Mouse (Mus musculus) regulatory T cell (primary cell): ENCODE data around the gene Atxn1.

Experiments used
- in situ Hi-C: fragments of 300-600 bp; cut with MboI, MseI; formaldehyde crosslinking; loops from one replicate; pipeline ENCODE4 v1.15.1; 2025; ENCODE audit warnings: high pct_unique_total_duplicates

The Atxn1 gene

DNA sequence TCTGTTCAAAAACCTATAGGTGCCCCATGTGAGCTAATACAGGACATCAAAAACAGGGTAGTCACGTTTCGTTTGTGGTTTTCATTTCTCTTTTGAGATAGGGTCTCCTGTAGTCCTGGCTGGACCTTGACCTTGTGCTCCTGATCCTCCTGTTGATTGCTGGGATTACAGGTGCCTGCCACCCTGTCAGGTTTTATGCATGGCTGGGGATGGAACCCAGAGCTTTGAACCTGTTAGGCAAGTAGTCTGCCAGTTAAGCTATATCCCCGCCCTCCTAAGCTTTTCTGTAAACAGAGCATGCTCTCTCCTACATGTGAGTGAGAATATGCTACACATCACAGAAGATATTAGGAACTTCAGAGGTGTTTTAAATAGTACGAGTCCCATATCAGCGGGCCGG lies 361.2 kb downstream of the Atxn1 start:
- in situ Hi-C loops = loop anchor here (10.0 kb wide), 1 partner anchor 1631 kb away; no protein-coding TSS in a partner anchor

DNA sequence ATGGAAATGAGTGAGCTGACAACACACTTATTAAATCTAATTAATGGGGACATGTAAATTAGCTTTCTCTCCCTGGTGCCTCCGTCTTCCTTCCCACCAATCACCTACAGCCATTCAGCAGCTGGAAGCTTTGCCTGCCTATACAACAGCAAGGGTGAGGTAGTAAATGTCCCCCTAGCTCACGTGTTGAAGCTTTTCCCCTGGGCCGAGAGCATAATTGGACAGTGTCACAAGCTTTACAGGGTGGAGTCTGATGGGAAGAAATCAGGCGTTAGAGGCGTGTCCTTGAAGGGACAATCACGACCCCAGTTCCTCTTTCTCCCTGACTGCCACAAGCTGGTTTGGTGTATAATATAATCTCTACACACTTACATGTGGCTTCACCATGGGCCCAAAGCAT lies 364.4 kb downstream of the Atxn1 start:
- in situ Hi-C loops = loop anchor here (10.0 kb wide), 1 partner anchor 1634 kb away; no protein-coding TSS in a partner anchor

DNA sequence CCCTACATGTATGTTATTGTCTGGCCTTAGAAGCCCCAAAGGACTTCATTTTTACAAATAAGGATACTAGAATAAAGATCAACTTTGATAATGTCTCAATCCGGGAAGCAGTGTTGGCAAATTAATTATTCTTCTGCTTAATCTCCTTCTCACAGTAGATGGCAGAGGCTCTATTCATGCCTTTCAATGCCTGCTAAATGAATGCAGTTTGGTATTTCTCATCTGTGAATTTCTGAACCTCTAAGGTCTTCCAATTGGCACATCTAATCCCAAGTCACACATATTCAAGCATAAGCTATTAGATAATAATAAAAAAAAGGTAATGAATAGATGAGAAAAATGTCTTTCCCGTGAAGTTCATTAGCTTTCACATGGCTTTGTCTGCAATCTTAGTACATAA lies 365.0 kb downstream of the Atxn1 start:
- in situ Hi-C loops = loop anchor here (10.0 kb wide), 1 partner anchor 1635 kb away; no protein-coding TSS in a partner anchor

DNA sequence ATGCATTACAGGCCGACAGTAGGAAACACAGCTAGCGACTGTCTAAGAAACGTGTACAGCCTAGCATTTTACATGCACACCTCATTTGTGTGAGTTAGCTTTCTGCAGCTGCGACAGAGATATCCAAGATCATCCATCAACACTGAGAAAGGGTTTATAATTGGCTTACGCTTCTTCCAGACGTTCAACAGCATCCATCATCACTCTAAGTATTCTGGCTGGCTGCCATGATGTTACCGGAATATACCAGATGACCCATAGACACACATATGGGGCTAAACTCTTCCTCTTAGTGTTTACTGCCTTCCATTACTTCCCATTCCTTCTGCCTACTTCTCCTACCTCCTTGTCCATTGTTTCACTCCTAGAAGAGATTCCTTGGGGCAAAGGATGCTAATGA lies 369.4 kb downstream of the Atxn1 start:
- in situ Hi-C loops = no loop called here

DNA sequence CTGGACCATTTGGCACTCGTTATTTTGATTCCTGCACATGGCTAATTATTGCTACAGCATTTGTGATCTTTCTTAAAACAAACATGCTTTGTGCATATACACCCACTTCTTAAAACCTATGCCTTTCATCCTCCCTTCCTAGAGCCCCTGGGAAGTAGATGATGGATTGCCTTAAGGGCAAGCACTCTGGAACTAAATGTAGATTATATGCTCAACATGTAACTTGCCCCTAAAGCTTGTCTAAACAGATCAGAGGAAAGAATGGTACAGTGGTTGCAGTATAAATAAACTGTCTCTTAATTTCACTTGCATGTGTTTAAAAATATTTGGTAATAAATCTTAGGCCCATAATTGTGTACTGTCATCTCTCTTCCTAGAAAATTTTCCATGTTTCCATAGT lies 370.9 kb downstream of the Atxn1 start:
- in situ Hi-C loops = no loop called here

DNA sequence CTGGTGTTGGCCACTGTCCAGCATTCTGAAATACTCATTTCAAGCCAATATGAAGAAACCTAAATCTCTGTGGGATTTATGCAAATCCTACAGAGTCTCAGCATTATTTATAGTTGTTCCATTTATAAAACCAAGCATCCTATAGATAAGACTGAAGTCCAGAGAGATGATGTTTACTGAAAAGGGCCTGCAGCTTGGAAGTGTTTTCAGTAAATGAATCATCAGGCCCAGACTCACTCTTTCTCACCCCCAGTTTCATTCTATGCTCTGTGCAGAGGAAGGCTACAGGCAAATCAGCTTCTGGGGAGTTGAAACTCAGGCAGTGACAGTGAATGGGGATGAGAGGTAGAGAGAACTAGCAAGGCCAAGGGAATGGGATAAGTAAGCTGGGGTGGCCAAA lies 373.9 kb downstream of the Atxn1 start:
- in situ Hi-C loops = no loop called here

DNA sequence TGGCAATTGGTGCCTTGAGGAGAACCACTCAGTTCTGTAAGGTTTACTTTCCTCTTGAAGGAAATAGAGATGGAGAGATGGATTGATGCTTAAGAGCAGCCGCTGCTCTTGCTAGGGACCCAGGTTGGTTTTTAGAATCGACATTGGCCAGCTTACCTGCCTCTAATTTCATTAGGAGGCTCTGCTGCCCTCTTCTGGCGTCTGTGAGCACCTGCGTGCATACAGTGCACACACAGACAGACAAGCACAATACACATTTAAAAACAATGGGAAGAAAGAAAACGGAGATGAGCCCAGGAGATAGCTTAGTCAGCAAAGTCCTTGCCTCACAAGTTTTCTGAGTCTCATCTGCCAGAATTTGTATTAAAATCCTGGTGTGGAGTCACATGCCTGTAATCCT lies 381.7 kb downstream of the Atxn1 start:
- in situ Hi-C loops = no loop called here

DNA sequence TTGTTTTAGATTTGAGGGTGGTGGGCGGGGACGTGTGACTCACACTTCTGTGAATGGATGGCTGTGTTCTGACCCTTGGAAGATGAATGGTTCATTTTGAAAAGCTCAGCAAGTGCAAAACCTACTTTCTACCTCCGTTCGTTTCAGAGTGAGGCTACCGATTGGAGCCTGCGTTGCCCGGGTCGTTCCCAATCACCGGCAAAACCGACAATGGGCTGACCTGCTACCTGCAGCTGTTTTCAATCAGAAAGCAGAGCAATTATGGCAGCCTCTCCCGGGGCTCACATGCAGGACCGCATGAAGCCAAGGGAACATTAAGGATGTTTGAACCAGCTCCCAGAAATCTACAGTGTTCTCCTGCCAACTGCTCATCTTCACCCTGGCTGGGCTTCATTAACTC lies 382.5 kb downstream of the Atxn1 start:
- in situ Hi-C loops = no loop called here

DNA sequence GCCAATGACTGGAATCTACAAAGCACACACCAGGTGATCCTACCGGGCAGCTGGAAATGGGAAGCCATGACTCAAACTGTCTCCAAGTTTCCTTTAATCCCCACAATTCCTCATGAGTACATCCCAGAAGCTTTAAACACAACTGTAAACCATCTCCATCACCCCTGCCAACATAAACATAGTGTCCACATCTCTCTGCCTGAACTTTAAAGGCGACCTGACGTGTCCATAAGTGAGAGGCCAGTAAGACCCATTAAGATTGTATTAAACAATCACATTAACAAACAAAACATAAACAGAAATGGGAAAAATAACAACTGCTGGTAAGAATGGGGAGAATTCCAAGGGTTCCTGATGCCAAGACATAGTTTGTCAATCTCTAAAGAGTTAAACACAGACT lies 385.1 kb downstream of the Atxn1 start:
- in situ Hi-C loops = no loop called here

DNA sequence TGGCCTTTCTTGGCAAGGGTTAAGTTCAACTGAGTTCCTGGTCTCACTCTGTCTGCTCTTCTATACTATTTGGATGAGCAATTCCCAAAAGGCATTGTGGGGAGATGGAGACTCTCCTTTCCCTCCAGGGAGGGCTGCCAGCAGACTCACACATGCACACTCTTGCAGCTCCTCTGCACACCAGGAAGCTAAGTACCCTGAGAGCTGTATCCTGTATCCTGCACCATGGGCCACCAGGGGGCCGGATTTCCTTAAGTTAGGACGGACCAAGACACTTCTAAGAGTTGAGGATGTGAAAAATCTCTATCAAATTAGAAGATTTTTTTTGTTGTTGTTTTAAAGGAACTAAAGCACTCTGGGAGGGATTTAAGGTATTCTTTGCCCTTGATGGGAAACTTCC lies 387.0 kb downstream of the Atxn1 start:
- in situ Hi-C loops = no loop called here

DNA sequence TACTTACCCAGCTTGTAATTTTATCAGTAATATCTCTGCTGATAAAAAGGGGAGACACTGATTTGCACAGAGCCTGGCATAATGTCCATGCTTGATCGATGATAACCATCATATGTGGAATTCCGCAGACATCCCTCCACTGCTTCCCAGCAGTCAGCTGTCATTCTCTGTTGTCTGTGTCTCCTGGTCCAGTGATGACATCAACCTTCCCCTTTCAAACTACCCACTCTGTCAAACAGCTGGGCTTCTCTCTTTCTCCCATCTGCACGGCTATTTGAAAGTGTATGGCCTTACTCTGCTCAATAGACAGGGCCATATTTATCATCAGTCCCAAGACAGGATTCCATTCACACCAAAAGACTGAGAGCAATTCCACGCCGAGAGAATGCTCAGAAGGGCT lies 387.4 kb downstream of the Atxn1 start:
- in situ Hi-C loops = no loop called here

DNA sequence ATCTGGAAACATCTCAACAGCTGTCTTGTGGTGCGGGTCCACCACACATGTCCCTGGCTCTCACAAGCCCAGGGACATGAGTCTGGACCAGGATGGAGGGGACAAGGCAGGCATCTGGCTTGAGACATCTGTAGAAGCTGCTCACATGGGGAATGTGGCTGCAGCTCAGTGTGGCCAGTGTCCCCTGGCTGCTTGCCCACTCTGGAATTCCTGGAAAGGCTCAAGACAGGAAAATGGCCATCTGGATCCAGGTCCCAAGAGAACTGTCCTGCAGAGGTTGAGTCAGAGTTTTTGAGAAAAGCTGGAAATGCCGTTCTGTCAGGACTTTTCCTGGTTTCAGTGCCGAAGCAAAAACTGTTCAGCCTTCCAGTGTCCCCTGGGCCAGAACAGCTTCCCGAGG lies 388.6 kb downstream of the Atxn1 start:
- in situ Hi-C loops = no loop called here

DNA sequence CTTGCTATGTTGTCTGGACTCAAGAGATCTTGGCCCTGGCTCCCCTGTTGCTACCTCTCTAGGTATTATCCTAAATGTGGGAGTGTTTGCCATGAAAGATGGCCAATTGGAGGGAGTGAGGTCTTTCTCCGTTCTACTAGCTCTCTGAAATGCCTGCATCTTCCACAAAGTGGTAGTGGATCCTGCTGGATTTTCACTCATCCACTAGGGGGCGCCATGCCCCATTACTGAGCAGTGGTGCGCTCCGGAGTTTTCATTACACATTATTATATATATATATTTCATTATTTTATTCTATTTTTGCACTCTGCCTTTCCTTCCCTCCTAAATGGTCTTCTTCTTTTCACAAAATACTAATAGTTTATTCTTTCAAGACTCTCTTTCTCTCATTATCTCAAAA lies 392.0 kb downstream of the Atxn1 start:
- in situ Hi-C loops = no loop called here

DNA sequence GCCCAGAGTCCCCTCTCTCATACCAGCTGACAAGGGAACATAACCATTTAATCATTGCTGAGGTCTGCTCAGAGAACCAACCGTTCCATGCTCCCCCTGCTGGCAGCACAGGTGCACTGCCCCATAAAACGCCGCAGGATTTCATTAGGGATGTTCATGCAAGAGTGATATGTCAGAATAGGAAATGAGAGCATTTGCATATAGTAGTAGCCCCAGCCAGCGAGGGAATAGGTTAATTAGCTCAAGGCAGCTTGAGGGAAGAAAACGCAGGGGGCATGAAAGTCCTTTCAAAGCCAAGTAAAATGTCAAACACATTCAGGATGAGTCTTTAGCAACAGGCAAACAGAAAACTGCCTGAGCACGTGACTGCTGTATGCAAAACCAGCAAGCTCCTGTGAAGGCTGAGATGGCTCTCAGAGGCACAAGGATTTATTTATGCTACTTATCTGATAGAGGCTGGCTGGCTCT lies 393.0 kb downstream of the Atxn1 start:
- in situ Hi-C loops = no loop called here

DNA sequence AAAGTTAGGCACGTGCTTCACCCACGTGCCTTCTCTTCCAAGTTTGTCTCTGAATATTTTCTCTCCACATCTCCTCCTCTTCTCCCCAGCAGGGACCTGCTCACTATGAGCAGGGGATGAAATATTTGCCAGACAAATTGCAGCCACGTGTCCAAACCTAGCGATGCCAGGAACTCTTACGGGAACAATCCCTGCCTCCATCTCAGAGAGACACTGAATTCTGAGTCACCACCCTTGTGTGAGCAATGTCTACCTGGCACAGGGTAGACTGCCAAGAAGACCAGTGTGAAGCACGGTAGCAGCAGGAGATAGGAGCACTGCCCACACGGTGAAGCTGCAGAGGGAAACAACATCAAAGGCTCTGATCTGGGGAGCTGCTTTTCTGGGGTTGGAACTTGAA lies 394.9 kb downstream of the Atxn1 start:
- in situ Hi-C loops = no loop called here

DNA sequence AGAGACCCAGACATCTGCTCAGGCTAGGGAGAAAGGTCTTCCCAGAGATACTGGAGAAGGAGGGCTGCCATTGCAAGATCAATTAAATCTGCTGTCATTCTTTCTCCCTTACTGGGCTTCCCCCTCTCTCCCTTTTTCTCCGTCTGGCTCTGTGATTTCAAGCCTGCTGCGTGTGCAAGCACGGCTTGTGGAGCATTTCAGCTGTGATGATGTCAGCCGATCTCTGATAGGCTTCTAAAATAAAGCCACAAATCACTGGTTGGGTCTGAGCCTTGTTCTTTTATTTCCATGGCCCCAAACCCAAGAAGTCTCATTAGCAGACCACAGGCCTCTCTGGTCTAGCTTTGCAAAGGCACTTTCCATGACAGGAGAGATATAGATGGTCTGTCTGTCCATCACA lies 399.9 kb downstream of the Atxn1 start:
- in situ Hi-C loops = no loop called here

DNA sequence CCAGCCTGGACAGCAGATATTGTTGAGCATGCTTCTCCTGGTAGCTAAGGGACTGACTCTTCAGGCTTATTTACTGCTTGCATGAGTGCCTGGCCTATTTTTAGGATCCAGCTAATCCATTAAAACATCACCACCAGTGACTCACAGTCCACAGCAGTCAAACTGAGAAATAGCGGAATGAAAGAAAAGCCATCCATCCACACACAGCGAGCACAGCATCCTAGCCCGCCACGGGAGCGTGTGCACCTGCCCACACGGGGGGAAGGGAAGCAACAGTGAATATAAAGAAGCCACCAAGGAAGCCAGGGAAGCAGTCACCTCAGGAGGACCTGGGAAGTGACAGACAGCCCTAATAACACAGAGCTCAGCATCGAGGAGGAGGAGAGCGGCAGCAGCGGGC lies 402.8 kb downstream of the Atxn1 start:
- in situ Hi-C loops = no loop called here

DNA sequence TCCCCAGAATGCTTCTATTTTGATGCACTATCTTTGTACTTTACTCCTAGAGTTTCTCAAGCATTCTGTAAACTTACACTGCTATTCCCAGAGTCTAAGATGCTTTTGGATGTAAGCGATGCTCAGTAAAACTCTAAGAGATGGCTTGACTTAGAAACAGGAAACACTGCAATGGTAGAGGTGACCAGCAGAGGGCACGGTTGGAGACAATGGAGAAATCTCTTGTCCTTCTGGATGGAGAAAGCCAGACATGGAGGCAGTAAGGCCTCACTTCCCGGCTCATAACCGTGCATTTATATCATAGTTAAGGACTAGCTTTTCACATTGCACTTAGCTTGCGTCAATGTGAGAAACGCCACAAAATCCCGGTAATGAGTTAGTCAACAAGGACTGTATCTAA lies 404.3 kb downstream of the Atxn1 start:
- in situ Hi-C loops = no loop called here

DNA sequence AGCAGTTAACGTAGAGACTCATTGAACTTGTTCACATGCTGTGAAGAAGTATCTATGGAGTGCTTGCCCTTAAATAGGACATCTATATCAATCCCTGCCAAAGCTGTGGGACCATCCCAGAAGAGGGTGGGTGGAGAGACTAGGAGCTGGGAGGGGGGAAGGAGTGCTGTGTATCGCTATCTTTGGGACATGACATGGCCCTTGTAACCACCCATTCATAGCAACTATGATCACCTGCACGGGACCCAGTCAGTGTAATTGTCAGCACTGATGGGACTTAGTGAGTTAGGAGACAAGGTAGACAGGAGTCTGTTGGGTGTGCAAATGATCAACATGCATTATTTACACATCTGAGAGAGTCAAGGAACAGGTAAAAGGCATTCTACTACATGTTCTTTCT lies 405.6 kb downstream of the Atxn1 start:
- in situ Hi-C loops = no loop called here

DNA sequence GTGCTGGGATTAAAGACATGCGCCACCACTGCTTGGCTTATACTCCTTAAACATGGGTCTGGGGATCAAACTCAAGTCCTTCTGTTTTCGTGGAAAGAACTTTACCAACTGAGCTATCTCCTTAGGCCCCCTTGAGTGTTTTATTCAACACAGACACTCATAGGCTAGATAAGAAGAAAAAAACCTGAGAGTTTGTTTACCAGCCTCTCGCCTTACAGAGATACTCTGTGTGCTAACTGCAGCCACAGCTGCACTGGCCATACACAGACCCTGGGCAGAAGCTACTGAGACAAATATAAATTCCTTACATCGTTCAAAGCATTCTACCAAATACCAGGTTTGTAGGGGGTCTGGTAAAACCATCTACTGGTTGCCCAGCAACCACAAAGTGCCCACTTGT lies 406.4 kb downstream of the Atxn1 start:
- in situ Hi-C loops = no loop called here

DNA sequence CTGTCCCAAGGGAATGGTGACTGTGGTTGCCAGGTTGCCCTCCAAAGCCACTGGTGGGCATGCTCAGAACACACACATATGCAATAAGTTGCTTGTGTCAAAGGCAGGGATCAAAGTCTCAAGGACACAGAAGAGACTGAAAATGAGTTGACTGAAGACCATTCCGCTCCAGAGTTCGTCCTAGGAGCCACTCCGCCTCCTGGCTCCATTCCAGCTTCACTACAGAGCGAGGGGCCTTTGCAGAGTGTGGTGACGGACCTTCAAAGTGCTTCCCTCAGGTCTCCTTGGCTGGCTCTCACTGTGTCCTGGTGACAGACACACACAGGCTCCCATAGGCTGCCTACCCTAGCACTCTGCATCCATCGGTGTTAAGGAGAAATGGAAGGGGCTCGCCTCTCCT lies 411.1 kb downstream of the Atxn1 start:
- in situ Hi-C loops = no loop called here

DNA sequence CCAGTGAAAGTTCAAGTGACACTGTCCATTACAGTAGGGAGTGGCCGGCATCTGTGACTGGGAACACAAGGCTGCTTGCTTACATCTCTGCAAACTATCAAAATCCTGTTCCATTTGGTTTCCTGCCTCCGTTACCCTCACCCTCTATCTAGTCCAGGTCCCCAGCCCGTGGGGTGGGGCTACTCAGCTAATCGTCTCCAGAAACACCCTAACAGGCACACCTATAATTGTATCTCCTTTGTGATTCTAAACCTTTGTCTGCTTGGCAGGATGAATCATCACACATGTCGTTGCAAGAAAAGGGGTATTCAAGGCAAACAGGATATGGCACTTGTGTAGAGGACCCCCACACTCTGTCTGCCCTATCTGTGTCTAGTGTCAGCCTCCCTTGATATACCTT lies 417.3 kb downstream of the Atxn1 start:
- in situ Hi-C loops = no loop called here

DNA sequence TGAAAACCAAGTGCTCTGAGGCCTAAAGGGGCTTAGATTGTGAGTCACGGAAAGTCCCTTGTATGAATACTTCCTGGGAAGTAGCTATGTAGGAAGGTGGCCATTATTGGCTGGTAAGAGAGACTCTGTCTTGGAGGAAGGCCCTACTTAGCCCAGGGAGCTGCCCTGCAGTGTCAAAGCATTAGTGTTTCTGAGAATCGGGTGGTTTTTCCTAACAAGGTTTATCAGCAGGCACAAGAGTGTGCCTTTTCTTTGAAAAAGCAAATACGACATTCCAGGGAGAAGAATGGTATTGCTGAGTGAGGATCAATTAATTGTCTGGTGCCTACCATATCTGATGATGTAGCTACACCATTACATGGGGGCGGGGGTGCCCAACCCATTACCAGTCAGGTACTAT lies 417.9 kb downstream of the Atxn1 start:
- in situ Hi-C loops = no loop called here

DNA sequence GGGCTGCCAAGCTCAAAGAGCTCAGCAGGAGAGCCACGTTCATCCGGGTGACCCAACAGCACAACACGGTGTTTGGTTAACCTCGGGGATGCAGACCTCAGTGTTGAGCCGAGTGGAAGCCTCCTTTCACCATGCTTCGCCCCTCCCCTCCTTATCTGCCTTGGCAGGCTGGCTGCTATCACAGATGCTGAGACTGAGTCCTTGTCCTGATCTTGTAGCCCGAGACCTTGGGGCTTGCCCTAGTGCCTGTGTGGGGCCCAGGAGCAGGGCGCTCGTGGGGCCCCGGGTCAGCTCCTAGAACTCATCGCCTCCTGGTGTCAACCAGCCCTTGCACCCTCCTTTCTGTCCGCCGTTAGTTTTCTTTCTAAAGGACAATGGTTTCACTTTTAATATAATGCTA lies 418.8 kb downstream of the Atxn1 start:
- in situ Hi-C loops = no loop called here

DNA sequence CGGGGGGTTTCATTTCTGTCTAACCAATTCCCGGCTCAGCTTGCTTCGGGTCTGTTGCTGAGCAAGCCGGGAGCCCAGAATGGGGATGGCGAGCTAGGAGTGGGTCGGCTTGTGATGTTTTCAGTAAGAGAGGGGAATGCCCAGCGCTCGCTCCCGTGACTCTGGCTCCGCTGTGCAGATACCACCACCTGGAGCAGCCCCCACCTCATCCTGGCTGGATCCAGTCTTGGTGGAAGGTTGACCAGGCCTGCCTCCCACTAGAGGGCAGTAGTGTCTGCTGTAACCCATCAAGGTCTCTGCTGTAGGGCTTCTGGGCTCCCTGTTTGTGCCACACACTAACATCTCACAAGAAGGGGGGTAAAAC lies 425.6 kb downstream of the Atxn1 start:
- in situ Hi-C loops = no loop called here
